12 mouse cellular contexts compared by ENCODE assay signal in the genomic region with DNA sequence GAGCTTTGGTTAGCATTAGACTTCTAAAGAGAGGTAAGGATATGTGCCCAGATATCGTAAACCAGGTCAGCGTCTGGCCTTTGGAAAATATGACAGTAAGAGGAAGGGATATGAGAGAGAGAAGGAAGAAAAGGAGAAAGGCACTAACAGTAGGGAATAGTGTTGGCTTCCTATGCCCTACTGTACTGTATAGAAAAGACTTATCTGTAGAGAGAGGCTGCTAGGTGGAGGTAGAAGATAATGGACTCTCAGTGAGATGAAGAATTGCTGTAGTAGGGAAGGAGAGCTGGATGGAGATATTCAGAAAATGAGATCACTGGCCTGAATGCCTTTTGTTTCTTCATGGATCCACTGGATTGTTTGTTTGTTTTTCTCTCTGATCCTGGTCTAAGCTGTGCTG.
"Had no signal": no experiment of that assay in that cellular context is flagged by ENCODE, and none has a peak within 500 bp of the region (broad histone marks: within the 10 kb centered on the region; RNA-seq: fewer than 3 reads in every experiment).

No protein-coding gene starts in this region.

- H3K9ac ChIP-seq: intestine, embryonic 15.5 days; limb, embryonic 12.5 days; lung, embryonic 15.5 days; neural tube, embryonic 12.5 days had no signal

- H3K4me2 ChIP-seq: intestine, embryonic 15.5 days; limb, embryonic 12.5 days; lung, embryonic 15.5 days; neural tube, embryonic 12.5 days had no signal

- H3K27me3 ChIP-seq: intestine, embryonic 15.5 days; limb, embryonic 12.5 days; lung, embryonic 15.5 days; neural tube, embryonic 12.5 days had no signal

- H3K27ac ChIP-seq: intestine, embryonic 15.5 days; layer of hippocampus, adult 2 months; limb, embryonic 12.5 days; lung, embryonic 15.5 days; macrophage; neural tube, embryonic 12.5 days; stomach, postnatal 0 days had no signal

- H3K4me1 ChIP-seq: intestine, embryonic 15.5 days; limb, embryonic 12.5 days; lung, embryonic 15.5 days had no signal

- DNase-seq: kidney, adult 8-10 months; kidney, postnatal 10 days; kidney, postnatal 4 days; lung, postnatal 14 days; midbrain, embryonic 14.5 days had no signal

- H3K4me3 ChIP-seq: intestine, embryonic 15.5 days; layer of hippocampus, adult 2 months; limb, embryonic 12.5 days; lung, embryonic 15.5 days; neural tube, embryonic 12.5 days had no signal

- ATAC-seq: intestine, embryonic 15.5 days had no signal

- H3K9me3 ChIP-seq: intestine, embryonic 15.5 days; limb, embryonic 12.5 days; lung, embryonic 15.5 days; neural tube, embryonic 12.5 days had no signal

- H3K36me3 ChIP-seq: intestine, embryonic 15.5 days; lung, embryonic 15.5 days; neural tube, embryonic 12.5 days had no signal
